In genomic region chr1:131228659-131229058, GRCm38 (mm10) we compare ENCODE assay signal across 19 mouse cellular contexts.
"Had no signal": no experiment of that assay in that cellular context is flagged by ENCODE, and none has a peak within 500 bp of the region (broad histone marks: within the 10 kb centered on the region; RNA-seq: fewer than 3 reads in every experiment).

No protein-coding gene starts in this region.

- H3K36me3 ChIP-seq: limb, embryonic 12.5 days; limb, embryonic 15.5 days; neural tube, embryonic 12.5 days; neural tube, embryonic 15.5 days had no signal

- H3K9ac ChIP-seq: limb, embryonic 12.5 days; limb, embryonic 15.5 days; liver, embryonic 14.5 days; liver, postnatal 0 days; lung, embryonic 14.5 days; neural tube, embryonic 12.5 days; neural tube, embryonic 15.5 days had no signal

- H3K4me3 ChIP-seq: limb, embryonic 12.5 days; limb, embryonic 15.5 days; neural tube, embryonic 12.5 days; neural tube, embryonic 15.5 days had no signal

- H3K9me3 ChIP-seq: limb, embryonic 12.5 days; limb, embryonic 15.5 days; neural tube, embryonic 12.5 days; neural tube, embryonic 15.5 days had no signal

- H3K27me3 ChIP-seq: limb, embryonic 12.5 days; limb, embryonic 15.5 days; neural tube, embryonic 12.5 days; neural tube, embryonic 15.5 days had no signal

- DNase-seq: kidney, postnatal 14 days; kidney, postnatal 4 days; left cerebral cortex, postnatal 4 days; liver, postnatal 0 days; lung, embryonic 14.5 days; midbrain, embryonic 14.5 days; right cerebral cortex, adult 18-20 months; right cerebral cortex, postnatal 14 days; right cerebral cortex, postnatal 4 days; thymus, adult 18-20 months; thymus, postnatal 36 days had no signal

- H3K27ac ChIP-seq: limb, embryonic 12.5 days; limb, embryonic 15.5 days; liver, embryonic 14.5 days; macrophage; neural tube, embryonic 12.5 days; neural tube, embryonic 15.5 days had no signal

- H3K4me1 ChIP-seq: neural tube, embryonic 12.5 days had no signal

- H3K4me2 ChIP-seq: limb, embryonic 12.5 days; limb, embryonic 15.5 days; liver, embryonic 11.5 days; lung, embryonic 14.5 days; neural tube, embryonic 12.5 days; neural tube, embryonic 15.5 days had no signal

- ATAC-seq: liver, postnatal 0 days; lung, postnatal 0 days had no signal
